Comparison of ENCODE assay signal across 8 mouse cellular contexts in the genomic region with DNA sequence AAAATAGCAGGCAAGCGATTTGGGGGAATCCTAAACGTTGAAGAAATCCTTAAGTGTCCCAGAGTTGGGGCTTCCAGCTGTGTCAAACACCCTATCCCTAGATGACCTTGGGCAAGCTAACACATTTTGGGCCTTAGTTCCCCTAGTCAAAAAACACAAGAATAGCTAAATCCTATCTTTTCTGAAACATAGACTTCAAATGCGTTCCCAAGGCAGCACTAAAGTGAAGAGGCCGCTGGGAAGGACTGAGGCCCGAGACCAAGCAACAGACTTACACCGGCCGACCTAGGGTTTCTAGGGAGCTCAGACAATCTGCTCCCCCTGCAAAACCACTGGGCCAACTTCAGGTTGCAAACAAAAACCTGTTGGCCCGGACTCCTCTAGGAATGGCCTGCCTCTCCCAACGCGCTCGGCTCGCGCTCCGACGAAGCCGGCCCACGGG. TPM values are rescaled to one million over a fixed set of nuclear protein-coding genes. Genes with fewer than 3 reads are reported as not detected.
A peak's percentile ranks its signal among the peaks of the same experiment; 100 is the strongest.
DNase-seq lines count a peak whose midpoint lies in the region; ATAC-seq and TF ChIP-seq lines count a peak whose summit lies in the region.

No protein-coding gene starts in this region.

- peaks cover 11% of the 10 kb centered on the region for H3K4me1 ChIP-seq in kidney, postnatal 0 days (replicated peaks; ENCODE audit: insufficient read depth, low read length)

- H3K27ac ChIP-seq in kidney, postnatal 0 days: peak overlapping the region; percentile 88

- no peaks in the 10 kb centered on the region for H3K9me3 ChIP-seq in kidney, postnatal 0 days (replicated peaks; ENCODE audit: low read length)

- WGBS in kidney, postnatal 0 days: under 1% methylated on average over 17 of the region's 17 CpGs

- peaks cover 50% of the 10 kb centered on the region for H3K79me2 ChIP-seq in myocyte (ENCODE audit: control insufficient read depth, insufficient read depth)

- peak overlapping the region; percentile 95 for H3K4me2 ChIP-seq in kidney, postnatal 0 days (ENCODE audit: low read length)
- H3K4me2 ChIP-seq in myocyte (ENCODE audit: low read depth): peak overlapping the region; percentile 69

- no peaks in the 10 kb centered on the region for H3K36me3 ChIP-seq in kidney, postnatal 0 days (ENCODE audit: insufficient read depth, low read length)
- no peaks in the 10 kb centered on the region for H3K36me3 ChIP-seq in myocyte (ENCODE audit: control insufficient read depth, insufficient read depth)

- peak; percentile 16 to 37 for DNase-seq in adrenal gland, postnatal 36 days
- no peak for DNase-seq in adrenal gland, adult 18-20 months (ENCODE audit: low spot score in 2 of 2)
- DNase-seq in urinary bladder, postnatal 36 days (ENCODE audit: low spot score in 2 of 2): peak; percentile 22 to 28
- DNase-seq in urinary bladder, postnatal 14 days (ENCODE audit: low spot score): no peak
- DNase-seq in kidney, postnatal 0 days (ENCODE audit: low spot score): peak; percentile 55
- DNase-seq in spleen, postnatal 10 days (ENCODE audit: low spot score in 2 of 2): no peak
- DNase-seq in frontal cortex, postnatal 10 days (ENCODE audit: low spot score in 2 of 2): no peak

- ATAC-seq in kidney, postnatal 0 days (replicated peaks; ENCODE audit: low FRiP score, low read depth): no peak

- TF ChIP-seq CTCF in kidney, postnatal 0 days (IDR thresholded peaks at IDR 0.05; ENCODE audit: low read depth): no peak

- H3K4me3 ChIP-seq in kidney, postnatal 0 days (replicated peaks; ENCODE audit: low read depth, low read length): peak overlapping the region; percentile 79
- peak overlapping the region; percentile 54 for H3K4me3 ChIP-seq in myocyte

- no peak for TF ChIP-seq POLR2A in myocyte (IDR thresholded peaks at IDR 0.05; ENCODE audit: insufficient read length, low read depth)

- H3ac ChIP-seq in myocyte (ENCODE audit: control insufficient read depth, insufficient read length): peak overlapping the region; percentile 92

- H3K9ac ChIP-seq in kidney, postnatal 0 days (ENCODE audit: low read depth, low read length): peak overlapping the region; percentile 82

- no peaks in the 10 kb centered on the region for H3K27me3 ChIP-seq in kidney, postnatal 0 days (ENCODE audit: insufficient read depth, low read length)
- H3K27me3 ChIP-seq in myocyte (ENCODE audit: control insufficient read depth, insufficient read depth, insufficient read length): no peaks in the 10 kb centered on the region

TF ChIP-seq in myocyte, 11 proteins besides CTCF, POLR2A, EP300 and RAD21:
- no peak for TF ChIP-seq POLR2AphosphoS2 (IDR thresholded peaks at IDR 0.05; ENCODE audit: insufficient read length, low read depth)
- no peak for TF ChIP-seq CEBPB (IDR thresholded peaks at IDR 0.05; ENCODE audit: insufficient read depth, poor library complexity, severe bottlenecking)
- no peak for TF ChIP-seq USF1 (IDR thresholded peaks at IDR 0.05; ENCODE audit: low read depth)
- no peak for TF ChIP-seq MYOD1 (IDR thresholded peaks at IDR 0.05; ENCODE audit: control insufficient read depth in 1 of 3, insufficient read length in 2 of 3, low read depth in 2 of 3)
- TF ChIP-seq E2F4 (IDR thresholded peaks at IDR 0.05; ENCODE audit: insufficient read depth): no peak
- TF ChIP-seq MAX (IDR thresholded peaks at IDR 0.05; ENCODE audit: low read depth): no peak
- TF ChIP-seq TCF12 (IDR thresholded peaks at IDR 0.05; ENCODE audit: insufficient read depth, poor library complexity, severe bottlenecking): no peak

RNA-seq across cellular contexts. Expression of a gene that starts 0.9 kb away (rescaled TPM):
- total RNA-seq in adrenal gland, postnatal 36 days (2021): 10 to 100 TPM; 23.0 to 25.7 TPM
- total RNA-seq in adrenal gland, adult 18-20 months (2021): 10 to 100 TPM; 16.2 to 25.9 TPM
- 22.1 and 22.4 TPM in 2 replicates for polyA plus RNA-seq in kidney, postnatal 0 days (2015; fragmentation: Nextera tagmentation; extraction: Ambion mirVana)
- polyA plus RNA-seq in myocyte (2012; fragmentation: generic; extraction: Trizol): 14.1 TPM

Comparison
In these comparisons a context has a peak if more than half of its experiments do, and no peak if none do; other contexts are left out.
1. DNase-seq: peak in adrenal gland, postnatal 36 days (2 of 2), urinary bladder, postnatal 36 days (2 of 2) and kidney, postnatal 0 days (single experiment); none in adrenal gland, adult 18-20 months (0 of 2), urinary bladder, postnatal 14 days (single experiment), spleen, postnatal 10 days (0 of 2) and frontal cortex, postnatal 10 days (0 of 2).